Mouse (Mus musculus): Measurements from ENCODE around the gene Rhbdl2.

- TF ChIP-seq CTCF (IDR thresholded peaks at IDR 0.05; ENCODE audit: low read depth) (no peak), EP300 (IDR thresholded peaks at IDR 0.05; ENCODE audit: low read depth) (no peak)
These were observed 26.4 kb downstream of the Rhbdl2 start for GRCm38 (mm10) chr4:123814030-123814501.
